8 mouse cellular contexts compared by ENCODE assay signal in genomic region chr1:92180141-92181137, GRCm38 (mm10). TPM values are rescaled to one million over a fixed set of nuclear protein-coding genes. Genes with fewer than 3 reads are reported as not detected.
DNase-seq lines count a peak whose midpoint lies in the region; ATAC-seq and TF ChIP-seq lines count a peak whose summit lies in the region.

No protein-coding gene starts in this region.

- 0% methylated on average over 95 of the region's 97 CpGs for WGBS in forebrain, embryonic 12.5 days
- WGBS in heart, postnatal 0 days = under 1% methylated on average over 81 of the region's 97 CpGs
- WGBS in liver, embryonic 16.5 days (ENCODE audit: insufficient replicate concordance) = under 1% methylated on average over 78 of the region's 97 CpGs
- WGBS in neural tube, embryonic 13.5 days = under 1% methylated on average over 91 of the region's 97 CpGs

- H3K27ac ChIP-seq in forebrain, embryonic 12.5 days = peak overlapping the region; percentile 98
- peak overlapping the region; percentile 96 for H3K27ac ChIP-seq in heart, postnatal 0 days (ENCODE audit: low read depth)
- peak overlapping the region; percentile 92 for H3K27ac ChIP-seq in liver, embryonic 16.5 days (ENCODE audit: low read length)
- peak overlapping the region; percentile 98 for H3K27ac ChIP-seq in neural tube, embryonic 13.5 days (replicated peaks)
- peak overlapping the region; percentile 94 for H3K27ac ChIP-seq in testis, adult 2 months (ENCODE audit: control insufficient read depth, insufficient read depth, low read depth, low read length)

- peaks cover 75% of the 10 kb centered on the region for H3K4me1 ChIP-seq in E14TG2a.4 (replicated peaks; ENCODE audit: low read depth, low read length)
- peaks cover 33% of the 10 kb centered on the region for H3K4me1 ChIP-seq in forebrain, embryonic 12.5 days
- peaks cover 24% of the 10 kb centered on the region for H3K4me1 ChIP-seq in heart, postnatal 0 days (ENCODE audit: control insufficient read depth, insufficient read depth)
- H3K4me1 ChIP-seq in liver, embryonic 16.5 days (ENCODE audit: control insufficient read depth, low read depth, low read length) = peaks cover 9% of the 10 kb centered on the region
- peaks cover 44% of the 10 kb centered on the region for H3K4me1 ChIP-seq in neural tube, embryonic 13.5 days (replicated peaks)
- H3K4me1 ChIP-seq in testis, adult 2 months (ENCODE audit: control insufficient read depth, insufficient read depth, low read length) = peaks cover 10% of the 10 kb centered on the region

- peak; percentile 74 for TF ChIP-seq POLR2A in testis, adult 2 months (IDR thresholded peaks at IDR 0.05; ENCODE audit: control insufficient read depth, low read depth, low read length)

- H3K27me3 ChIP-seq in E14TG2a.4 (ENCODE audit: insufficient read depth, low read length) = no peaks in the 10 kb centered on the region
- H3K27me3 ChIP-seq in forebrain, embryonic 12.5 days = no peaks in the 10 kb centered on the region
- no peaks in the 10 kb centered on the region for H3K27me3 ChIP-seq in heart, postnatal 0 days (ENCODE audit: control insufficient read depth, insufficient read depth, low read length)
- no peaks in the 10 kb centered on the region for H3K27me3 ChIP-seq in liver, embryonic 16.5 days (ENCODE audit: control insufficient read depth, insufficient read depth, low read depth, low read length)
- no peaks in the 10 kb centered on the region for H3K27me3 ChIP-seq in neural tube, embryonic 13.5 days
- no peaks in the 10 kb centered on the region for H3K27me3 ChIP-seq in testis, adult 2 months (ENCODE audit: control insufficient read depth, insufficient read depth, low read length)

- peak overlapping the region; percentile 95 for H3K9ac ChIP-seq in forebrain, embryonic 12.5 days
- H3K9ac ChIP-seq in heart, postnatal 0 days (replicated peaks; ENCODE audit: low read depth, low read length) = peak overlapping the region; percentile 87
- peak overlapping the region; percentile 80 for H3K9ac ChIP-seq in liver, embryonic 16.5 days (ENCODE audit: low read depth, low read length)
- H3K9ac ChIP-seq in neural tube, embryonic 13.5 days = peak overlapping the region; percentile 91

- ATAC-seq in forebrain, embryonic 12.5 days (ENCODE audit: low FRiP score) = peak; percentile 98
- peak; percentile 96 for ATAC-seq in heart, postnatal 0 days (ENCODE audit: insufficient read depth, low read depth)
- ATAC-seq in liver, embryonic 16.5 days (ENCODE audit: low read depth) = peak; percentile 94
- peak; percentile 98 for ATAC-seq in neural tube, embryonic 13.5 days (ENCODE audit: low read depth)

- H3K36me3 ChIP-seq in E14TG2a.4 (ENCODE audit: insufficient read depth, low read length) = peaks cover 24% of the 10 kb centered on the region
- no peaks in the 10 kb centered on the region for H3K36me3 ChIP-seq in forebrain, embryonic 12.5 days (replicated peaks)
- no peaks in the 10 kb centered on the region for H3K36me3 ChIP-seq in heart, postnatal 0 days (replicated peaks; ENCODE audit: control insufficient read depth, insufficient read depth, low read length)
- H3K36me3 ChIP-seq in liver, embryonic 16.5 days (ENCODE audit: control insufficient read depth, insufficient read depth) = no peaks in the 10 kb centered on the region
- H3K36me3 ChIP-seq in neural tube, embryonic 13.5 days = no peaks in the 10 kb centered on the region
- no peaks in the 10 kb centered on the region for H3K36me3 ChIP-seq in testis, adult 2 months (ENCODE audit: control insufficient read depth, insufficient read depth, low read length)

- H3K9me3 ChIP-seq in E14TG2a.4 (ENCODE audit: low read length) = no peaks in the 10 kb centered on the region
- H3K9me3 ChIP-seq in forebrain, embryonic 12.5 days = no peaks in the 10 kb centered on the region
- H3K9me3 ChIP-seq in heart, postnatal 0 days (replicated peaks; ENCODE audit: control insufficient read depth, low read length) = no peaks in the 10 kb centered on the region
- no peaks in the 10 kb centered on the region for H3K9me3 ChIP-seq in liver, embryonic 16.5 days (replicated peaks; ENCODE audit: control insufficient read depth, low read length)
- no peaks in the 10 kb centered on the region for H3K9me3 ChIP-seq in neural tube, embryonic 13.5 days

- H3K4me3 ChIP-seq in E14TG2a.4 (replicated peaks; ENCODE audit: low read length) = peak overlapping the region; percentile 87
- H3K4me3 ChIP-seq in forebrain, embryonic 12.5 days (replicated peaks) = peak overlapping the region; percentile 84
- H3K4me3 ChIP-seq in heart, postnatal 0 days (ENCODE audit: low read depth, low read length) = peak overlapping the region; percentile 81
- H3K4me3 ChIP-seq in liver, embryonic 16.5 days (ENCODE audit: low read depth, low read length) = peak overlapping the region; percentile 78
- peak overlapping the region; percentile 90 for H3K4me3 ChIP-seq in neural tube, embryonic 13.5 days
- peak overlapping the region; percentile 92 for H3K4me3 ChIP-seq in testis, adult 2 months (ENCODE audit: control insufficient read depth, low read depth, low read length)

- TF ChIP-seq EP300 in heart, postnatal 0 days (IDR thresholded peaks at IDR 0.05; ENCODE audit: low read depth) = peak; percentile 75; the same call in 1 of the 2 replicates

- TF ChIP-seq CTCF in E14TG2a.4 (conservative IDR thresholded peaks at IDR 0.05; ENCODE audit: low read length) = no peak
- TF ChIP-seq CTCF in heart, postnatal 0 days (IDR thresholded peaks at IDR 0.05; ENCODE audit: low read depth) = no peak
- TF ChIP-seq CTCF in testis, adult 2 months (IDR thresholded peaks at IDR 0.05; ENCODE audit: control insufficient read depth, insufficient read depth, insufficient replicate concordance, low read depth, low read length) = no peak

- H3K4me2 ChIP-seq in forebrain, embryonic 12.5 days = peak overlapping the region; percentile 72
- H3K4me2 ChIP-seq in heart, postnatal 0 days (ENCODE audit: low read depth, low read length) = peak overlapping the region; percentile 78
- peak overlapping the region; percentile 90 for H3K4me2 ChIP-seq in liver, embryonic 16.5 days (ENCODE audit: low read depth, low read length)
- peak overlapping the region; percentile 82 for H3K4me2 ChIP-seq in neural tube, embryonic 13.5 days

- peak; percentile 99 for DNase-seq in c-Kit-positive CD71-positive TER-119-positive erythroid progenitor cells, embryonic 14.5 days (ENCODE audit: low spot score)
- DNase-seq in heart, postnatal 0 days (ENCODE audit: low spot score) = peak; percentile 99
- DNase-seq in kidney, postnatal 4 days = peak; percentile 100

RNA-seq across cellular contexts. Expression of gene Hdac4, which starts 15.1 kb away (rescaled TPM):
- 21.4 and 24.8 TPM in 2 replicates for polyA plus RNA-seq in forebrain, embryonic 12.5 days (2016; fragmentation: Nextera tagmentation; extraction: Ambion mirVana)
- 13.0 and 23.8 TPM in 2 replicates for total RNA-seq in heart, postnatal 0 days (2014; rRNA removed; ENCODE audit: low replicate concordance)
- polyA plus RNA-seq in heart, postnatal 0 days (2015; fragmentation: Nextera tagmentation; extraction: Ambion mirVana) = 6.8 and 7.6 TPM in 2 replicates
- polyA plus RNA-seq in liver, embryonic 16.5 days (2015; fragmentation: Nextera tagmentation; extraction: Ambion mirVana) = 3.3 TPM in 2 replicates
- polyA plus RNA-seq in neural tube, embryonic 13.5 days (2015; fragmentation: Nextera tagmentation; extraction: Ambion mirVana) = 27.5 and 28.7 TPM in 2 replicates
- 14.3 and 16.7 TPM in 2 replicates for polyA plus RNA-seq in testis, adult 2 months (2012; rRNA removed)

Comparison
In these comparisons a context has a peak if more than half of its experiments do, and no peak if none do; other contexts are left out.
1. Peak in every context shown above with its lines: DNase-seq, ATAC-seq, H3K4me3 ChIP-seq and H3K27ac ChIP-seq.